Mouse (Mus musculus): ENCODE data around the gene Ripk4.

Gene Ripk4

DNA sequence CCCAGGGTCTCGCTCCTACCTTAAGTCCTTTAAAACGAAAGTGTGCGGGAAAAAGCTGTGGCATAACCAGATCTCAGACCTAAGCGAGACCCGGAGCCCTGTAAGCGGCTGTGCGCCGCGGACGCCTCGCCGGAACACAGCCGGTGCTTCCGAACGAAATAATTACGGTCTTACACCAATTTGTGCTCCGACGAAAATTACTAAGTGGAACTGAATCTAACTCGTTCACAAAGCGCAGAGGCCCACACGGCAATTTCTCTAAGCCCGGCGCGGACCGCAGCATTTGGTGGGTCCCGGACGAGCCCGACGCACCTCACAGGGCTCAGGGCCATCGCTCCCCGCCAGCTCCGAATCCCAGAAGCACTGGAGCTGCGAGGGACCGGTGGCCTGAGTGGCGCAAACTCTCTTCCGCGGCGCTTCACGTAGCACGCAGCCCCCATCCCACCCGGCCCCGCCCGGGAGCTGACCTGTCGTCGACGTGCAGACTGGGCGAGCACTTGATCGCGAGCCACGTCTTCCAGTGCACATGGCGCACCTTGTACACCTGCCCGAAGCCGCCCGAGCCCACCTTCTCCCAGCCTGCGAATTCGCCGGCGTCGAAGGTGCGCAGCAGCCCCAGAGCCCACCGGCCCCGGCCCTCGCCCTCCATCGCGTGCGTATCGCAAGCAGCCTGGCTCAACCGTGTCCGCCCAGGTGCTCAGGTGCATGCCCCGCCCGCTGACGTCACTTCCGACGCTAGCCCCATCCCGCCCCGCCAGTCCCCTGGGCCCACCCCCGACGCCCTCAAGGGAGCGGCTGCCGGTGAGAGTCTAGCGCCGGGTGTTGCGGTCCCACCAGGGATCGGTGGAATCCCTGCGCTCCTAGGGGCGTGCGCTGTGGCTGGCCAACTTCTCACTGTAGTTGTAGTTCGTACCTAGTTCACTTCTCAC is at the start of gene Ripk4:
Gene Ripk4, minus strand, starts transcription at position 727 of the 929 bp plus-strand sequence.
- peak; percentile 78 to 85 for DNase-seq

GRCm38 (mm10) chr16:97808881-97809280 is 45.3 kb upstream of the Ripk4 start:
- no peak for DNase-seq

DNA sequence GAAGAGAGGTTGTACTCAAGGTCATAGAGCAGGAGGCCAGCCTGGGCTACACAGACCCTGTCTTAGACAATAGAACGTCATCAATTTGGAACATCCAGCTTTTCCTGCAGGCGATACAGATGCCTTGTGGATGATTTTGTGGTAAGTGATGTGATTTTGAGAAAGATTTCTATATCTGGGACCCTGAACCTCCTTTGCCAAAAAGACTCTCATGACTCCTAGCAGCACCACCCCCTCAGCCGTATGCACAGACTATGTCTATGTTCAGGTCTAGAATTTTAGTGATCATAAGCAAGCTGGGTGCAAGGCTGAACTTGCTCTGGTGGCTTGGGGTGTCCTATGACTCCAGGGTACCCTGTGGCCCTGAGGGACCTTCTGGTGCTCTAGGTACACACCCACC is 42.1 kb upstream of the Ripk4 start:
- no peak for DNase-seq

DNA sequence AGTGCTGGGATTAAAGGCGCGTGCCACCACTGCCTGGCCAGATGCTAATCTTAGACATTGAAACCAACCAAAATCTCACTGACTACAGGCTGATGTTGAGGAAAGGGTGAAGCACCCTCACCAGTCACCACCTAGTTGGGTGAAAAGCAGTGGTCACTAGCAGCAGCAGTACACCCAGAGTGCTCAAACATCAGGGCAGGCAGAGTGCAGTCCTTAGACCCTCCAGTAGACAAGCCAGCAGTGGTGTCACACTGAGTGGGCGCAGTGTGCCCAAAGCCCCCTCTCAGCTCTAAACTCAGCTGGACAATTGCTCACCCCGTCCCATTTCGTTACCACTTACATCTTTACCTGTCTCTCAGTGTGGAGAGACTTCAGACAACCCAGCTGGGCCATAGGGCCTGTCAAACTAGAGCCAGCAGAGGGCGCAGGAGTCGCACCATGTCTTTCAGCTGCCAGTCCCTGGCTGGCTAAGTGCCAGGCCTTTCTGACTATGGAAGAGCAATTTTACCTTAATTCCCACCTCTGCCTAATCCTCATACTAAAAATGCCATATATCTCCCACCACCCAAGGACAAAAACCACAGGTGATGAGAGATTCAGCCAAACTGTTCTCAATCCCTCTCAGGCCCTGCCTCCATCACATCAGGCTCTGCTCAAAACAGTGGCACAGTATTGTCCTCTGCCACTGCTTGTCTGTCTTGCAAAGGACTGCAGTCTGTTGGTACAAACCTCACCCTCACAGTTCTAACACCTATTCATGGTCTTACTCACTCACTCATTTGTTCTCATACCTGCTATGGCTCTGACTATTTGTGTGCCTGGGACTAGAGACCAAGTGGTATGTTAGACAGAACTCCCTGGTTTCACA is 41.3 kb upstream of the Ripk4 start:
- DNase-seq = peak; percentile 78 to 86

- DNase-seq = no peak
Measured at GRCm38 (mm10) chr16:97797950-97798869, 34.6 kb upstream of the Ripk4 start.

- no peak for DNase-seq
Measured at GRCm38 (mm10) chr16:97797212-97797611, 33.6 kb upstream of the Ripk4 start.

- no peak for DNase-seq
Measured at GRCm38 (mm10) chr16:97794256-97794655, 30.7 kb upstream of the Ripk4 start.

DNA sequence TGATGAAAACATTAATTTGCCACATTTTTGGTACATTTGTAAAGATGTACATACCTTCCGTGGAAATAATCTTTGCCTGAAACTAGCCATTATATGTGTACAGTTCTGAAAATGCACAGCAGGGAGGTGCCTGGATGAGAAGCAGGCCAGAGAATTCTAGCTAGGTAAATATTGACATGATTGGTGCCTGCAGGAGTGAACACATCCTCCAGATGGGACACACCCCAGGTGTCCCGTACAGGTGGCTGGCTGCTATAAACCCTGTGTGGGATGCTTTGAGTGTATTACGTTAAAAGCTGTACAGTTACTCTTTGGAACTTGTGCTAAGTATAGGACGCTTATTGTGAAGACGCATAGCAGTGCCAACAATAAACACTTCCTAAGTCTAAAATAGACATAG is 19.5 kb upstream of the Ripk4 start:
- no peak for DNase-seq

DNA sequence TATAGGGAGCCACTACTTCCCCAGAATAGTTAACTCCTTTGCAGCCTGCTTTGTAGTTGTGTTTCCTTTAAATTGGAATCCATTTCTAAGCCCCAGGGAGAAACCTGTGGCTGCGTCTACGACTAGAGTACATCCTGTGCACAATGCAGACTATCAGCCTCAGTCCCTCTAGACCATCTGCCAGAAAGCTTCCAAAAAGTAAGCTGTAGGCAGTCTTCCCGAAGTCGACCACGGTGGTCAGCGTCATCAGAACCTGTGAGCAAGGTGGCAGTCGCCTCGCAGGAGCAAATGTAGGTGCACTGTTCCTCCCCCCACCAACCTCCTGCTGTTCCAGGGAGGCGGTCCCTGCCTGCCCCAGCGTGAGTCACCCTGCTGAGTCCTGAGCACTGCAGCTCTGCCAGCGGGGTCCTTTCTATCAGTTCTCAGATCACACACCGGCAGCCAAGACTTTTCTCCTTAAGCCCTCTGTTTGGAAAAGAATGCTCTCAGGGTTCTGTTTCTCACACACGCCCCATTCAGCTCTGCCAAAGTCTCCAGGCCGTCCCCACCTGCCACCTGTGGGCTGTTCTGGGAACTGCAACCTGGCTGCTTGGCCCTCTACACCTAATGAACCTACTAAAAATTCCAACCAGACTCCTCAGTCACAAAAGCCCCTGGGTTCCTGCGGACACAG is 14.9 kb upstream of the Ripk4 start:
- DNase-seq = peak; percentile 84 to 89

DNA sequence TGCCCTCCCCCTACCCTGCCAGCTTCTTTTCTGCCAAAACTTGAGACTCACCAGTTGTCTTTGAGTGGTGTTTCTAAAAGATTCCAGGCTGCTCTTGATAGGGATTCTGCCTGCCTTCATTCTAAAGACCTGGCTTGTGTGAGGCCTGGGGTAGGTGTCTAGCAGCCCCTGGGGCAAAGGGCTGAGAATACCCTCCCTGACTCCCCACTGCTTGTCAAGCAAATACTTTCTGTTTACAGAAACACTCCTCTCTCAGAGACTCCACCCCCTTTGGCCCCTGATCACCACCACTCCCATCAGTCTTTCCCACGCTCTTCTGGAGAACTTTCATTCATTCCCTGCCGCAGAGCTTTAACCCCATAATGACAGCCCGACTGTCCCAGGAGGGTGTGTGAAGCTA is 2.9 kb upstream of the Ripk4 start:
- DNase-seq = peak; percentile 36 to 43

DNA sequence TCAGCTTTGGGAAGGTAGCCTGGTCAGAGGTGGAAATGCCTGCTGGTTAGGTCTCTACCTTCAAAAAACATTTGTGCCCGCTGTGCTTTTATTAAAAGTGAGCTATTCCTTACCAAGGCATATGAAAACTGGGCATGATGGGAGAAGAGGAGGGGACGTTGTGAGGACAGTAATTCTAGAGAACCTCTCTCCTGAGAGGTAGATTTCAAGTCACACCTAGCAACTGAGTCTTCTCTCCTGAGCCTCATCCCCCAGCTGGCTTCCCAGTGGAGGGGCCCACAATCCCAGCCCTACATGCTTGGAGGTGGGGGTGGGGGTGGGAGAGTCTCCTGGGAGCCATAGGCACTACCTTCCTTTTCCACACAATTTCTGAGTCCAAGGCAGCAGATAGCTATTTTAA is 1.0 kb upstream of the Ripk4 start:
- no peak for DNase-seq

- DNase-seq = no peak
Measured at GRCm38 (mm10) chr16:97763990-97764340, 378 bp upstream of the Ripk4 start.

- DNase-seq = no peak
Measured at GRCm38 (mm10) chr16:97761782-97762181, 1.8 kb downstream of the Ripk4 start.

GRCm38 (mm10) chr16:97759681-97760080 is 3.9 kb downstream of the Ripk4 start:
- DNase-seq = no peak

- no peak for DNase-seq
Measured at GRCm38 (mm10) chr16:97758288-97758687, 5.3 kb downstream of the Ripk4 start.

DNA sequence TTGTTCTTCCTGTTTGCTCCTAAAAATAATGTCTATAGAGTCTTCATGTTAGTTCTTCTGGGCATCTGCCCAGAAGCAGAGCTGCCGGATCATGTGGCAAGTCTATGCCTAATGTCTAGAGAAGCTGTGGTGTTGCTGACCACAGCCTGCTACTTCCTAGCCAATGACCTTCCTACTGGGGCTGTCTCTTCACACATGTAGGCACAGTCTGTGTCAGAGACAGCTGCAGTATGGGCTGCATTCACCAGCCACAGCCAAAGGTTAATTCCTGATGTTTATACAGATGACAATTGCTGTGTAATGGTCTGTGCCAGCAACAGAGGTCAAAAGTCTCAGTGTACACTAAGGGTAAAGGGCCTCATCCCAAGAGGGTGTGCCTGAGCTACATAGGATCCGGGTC is 7.1 kb downstream of the Ripk4 start:
- DNase-seq = no peak

- DNase-seq = peak in 1 of 2 experiments; percentile 10
Measured at GRCm38 (mm10) chr16:97752316-97752941, 11.2 kb downstream of the Ripk4 start.

DNA sequence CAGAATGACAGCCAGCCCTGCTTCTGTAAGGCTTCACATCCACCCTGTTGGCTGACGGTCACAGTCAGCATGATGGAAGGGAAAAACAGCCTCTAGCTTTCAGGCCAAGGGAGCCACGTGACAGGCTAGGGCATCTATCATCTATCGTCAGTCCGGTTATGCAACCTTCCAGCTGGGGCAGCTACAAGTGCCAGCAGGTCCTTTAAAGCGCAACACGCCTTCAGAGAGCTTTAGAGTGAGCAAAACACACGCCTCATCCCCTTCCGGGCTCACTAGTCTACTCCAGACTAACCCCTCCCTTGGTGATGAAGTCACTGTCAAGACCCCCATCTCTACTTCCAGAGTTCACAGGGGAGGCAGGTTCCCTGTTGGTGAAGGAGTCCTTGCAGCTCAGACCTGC is 11.7 kb downstream of the Ripk4 start:
- peak; percentile 70 to 87 for DNase-seq

GRCm38 (mm10) chr16:97748421-97748820 is 15.2 kb downstream of the Ripk4 start:
- no peak for DNase-seq

- no peak for DNase-seq
Measured at GRCm38 (mm10) chr16:97738030-97738429, 25.6 kb downstream of the Ripk4 start.

GRCm38 (mm10) chr16:97736562-97736961 is 27.0 kb downstream of the Ripk4 start:
- DNase-seq = no peak
